Mouse (Mus musculus) embryonic facial prominence, embryonic 15.5 days (tissue): ENCODE results near the gene Klk1b8. TPM values are rescaled to one million over a fixed set of nuclear protein-coding genes. Genes with fewer than 3 reads are reported as not detected.

ENCODE experiments used
- ATAC-seq: fragments of 200-750 bp; cut with Nextera tagmentation; 2 replicates; pipeline ENCODE4 v1.8.0; 2017; ENCODE audit warnings: low read depth, moderate TSS enrichment; ENCODE audit not compliant: insufficient number of reproducible peaks, low FRiP score, low TSS enrichment
- H3K27ac ChIP-seq: fragments of 300-500 bp; sonication (generic); replicated peaks from 2 replicates; pipeline ENCODE4 v1.5.1; 2015; ENCODE audit warnings: mild to moderate bottlenecking, inconsistent platforms
- H3K27me3 ChIP-seq: fragments of 300-500 bp; sonication (generic); 2 replicates; pipeline ENCODE4 v1.6.1; 2015; ENCODE audit warnings: inconsistent platforms
- H3K36me3 ChIP-seq: fragments of 300-500 bp; sonication (generic); 2 replicates; pipeline ENCODE4 v1.6.1; 2015; ENCODE audit warnings: mild to moderate bottlenecking, inconsistent platforms
- H3K4me1 ChIP-seq: fragments of 300-500 bp; sonication (generic); 2 replicates; pipeline ENCODE4 v1.6.1; 2015; ENCODE audit warnings: inconsistent platforms
- H3K4me2 ChIP-seq: fragments of 300-500 bp; sonication (generic); replicated peaks from 2 replicates; pipeline ENCODE4 v1.6.1; 2015; ENCODE audit warnings: mild to moderate bottlenecking, inconsistent platforms
- H3K4me3 ChIP-seq: fragments of 300-500 bp; sonication (generic); replicated peaks from 2 replicates; pipeline ENCODE4 v1.5.1; 2015; ENCODE audit warnings: mild to moderate bottlenecking, inconsistent platforms
- H3K9ac ChIP-seq: fragments of 300-500 bp; sonication (generic); 2 replicates; pipeline ENCODE4 v1.6.1; 2015; ENCODE audit warnings: inconsistent platforms
- H3K9me3 ChIP-seq: fragments of 300-500 bp; sonication (generic); replicated peaks from 2 replicates; pipeline ENCODE4 v1.6.1; 2016; ENCODE audit warnings: inconsistent platforms
- WGBS: fragments of 180-500 bp; shearing (Covaris S2); methylation state at CpG from one replicate; pipeline ENCODE4 v1.1.7; 2015; 5-methylcytosine and 5-hydroxymethylcytosine counted together
- polyA plus RNA-seq: library from polyadenylated mRNA; unstranded; fragments of >200 nt; fragmentation: Nextera tagmentation; extraction: Ambion mirVana; gene quantifications from 2 replicates; pipeline ENCODE4 v1.2.1, GENCODE M21; 2015

Klk1b8 gene
- polyA plus RNA-seq = not detected in 2 replicates

DNA sequence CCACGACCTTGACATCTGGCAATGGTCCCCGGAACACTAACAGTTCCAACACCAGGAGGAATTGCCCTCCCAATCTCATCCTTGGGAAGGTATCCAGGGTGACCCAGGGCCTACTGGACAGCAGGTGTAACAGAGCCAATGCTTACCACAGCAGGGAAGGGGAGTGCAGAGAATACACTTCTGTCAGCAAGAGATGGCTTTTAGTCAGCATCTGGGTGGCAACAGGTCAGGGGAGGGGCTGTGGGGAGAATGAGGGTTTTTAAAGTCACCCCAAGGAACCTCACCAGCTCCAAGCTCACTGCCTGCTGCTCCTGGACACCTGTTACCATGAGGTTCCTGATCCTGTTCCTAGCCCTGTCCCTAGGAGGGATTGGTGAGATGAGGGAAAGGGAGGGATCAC lies at the start of gene Klk1b8:
Klk1b8 (plus strand) TSS at position 301 of the 400 bp plus-strand sequence.
- Histone ChIP-seq H3K27ac (no peak within 1 kb of the TSS), H3K4me3 (no peak within 1 kb of the TSS), H3K36me3 (no peaks in the 10 kb centered on the region), H3K9me3 (no peaks in the 10 kb centered on the region), H3K9ac (no peak within 1 kb of the TSS), H3K4me1 (no peaks in the 10 kb centered on the region), H3K27me3 (no peaks in the 10 kb centered on the region), H3K4me2 (no peak within 1 kb of the TSS)
- no peak for ATAC-seq
- 70% methylated on average over 2 of the region's 2 CpGs for WGBS

DNA sequence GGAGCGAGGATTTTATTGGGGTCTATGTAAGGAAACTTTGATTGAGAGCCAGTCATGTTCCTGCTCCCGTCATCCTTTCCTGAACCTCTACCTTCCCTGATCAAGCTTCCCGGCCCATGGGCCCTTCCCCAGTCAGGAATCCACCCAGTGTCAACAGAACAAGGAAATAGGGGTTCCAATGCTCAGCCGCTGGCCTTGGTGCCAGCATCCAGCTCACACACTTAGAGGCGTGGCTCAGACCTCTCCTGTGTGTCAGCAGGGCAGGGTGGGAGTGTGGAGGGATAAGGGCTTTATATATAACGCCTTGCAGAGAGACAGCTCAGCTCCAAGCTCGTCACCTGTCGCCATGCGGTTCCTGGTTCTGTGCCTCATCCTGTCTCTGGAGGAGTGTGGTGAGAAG lies 35.6 kb upstream of the Klk1b8 start:
- Histone ChIP-seq H3K36me3 (no peaks in the 10 kb centered on the region), H3K4me2 (no peak overlapping the region), H3K9me3 (no peaks in the 10 kb centered on the region), H3K4me1 (no peaks in the 10 kb centered on the region), H3K27me3 (no peaks in the 10 kb centered on the region), H3K27ac (no peak overlapping the region), H3K4me3 (no peak overlapping the region), H3K9ac (no peak overlapping the region)
- 59% methylated on average over 9 of the region's 9 CpGs for WGBS
- ATAC-seq = no peak

DNA sequence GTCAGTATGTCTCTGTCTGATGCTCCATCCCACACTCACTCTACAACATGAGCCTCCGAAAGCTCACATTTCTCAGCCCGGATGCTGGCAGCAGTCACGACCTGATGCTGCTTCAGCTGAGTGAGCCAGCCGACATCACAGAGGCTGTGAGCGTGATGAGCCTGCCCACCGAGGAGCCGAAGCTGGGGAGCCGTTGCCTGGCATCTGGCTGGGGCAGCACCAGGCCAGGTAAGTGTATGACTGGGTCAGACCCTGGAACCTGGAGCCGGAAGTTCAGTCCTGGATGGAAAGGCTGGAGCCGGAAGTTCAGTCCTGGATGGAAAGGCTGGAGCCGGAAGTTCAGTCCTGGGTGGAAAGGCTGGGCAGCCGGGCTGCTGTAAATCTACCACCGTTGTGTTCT lies 32.0 kb upstream of the Klk1b8 start:
- no peak overlapping the region for H3K4me2 ChIP-seq
- H3K9me3 ChIP-seq = no peaks in the 10 kb centered on the region
- 82% methylated on average over 13 of the region's 13 CpGs for whole genome bisulfite sequencing
- no peak for ATAC-seq
- no peaks in the 10 kb centered on the region for H3K4me1 ChIP-seq
- H3K36me3 ChIP-seq = no peaks in the 10 kb centered on the region
- no peak overlapping the region for H3K4me3 ChIP-seq
- H3K27ac ChIP-seq = no peak overlapping the region
- no peaks in the 10 kb centered on the region for H3K27me3 ChIP-seq
- H3K9ac ChIP-seq = no peak overlapping the region

DNA sequence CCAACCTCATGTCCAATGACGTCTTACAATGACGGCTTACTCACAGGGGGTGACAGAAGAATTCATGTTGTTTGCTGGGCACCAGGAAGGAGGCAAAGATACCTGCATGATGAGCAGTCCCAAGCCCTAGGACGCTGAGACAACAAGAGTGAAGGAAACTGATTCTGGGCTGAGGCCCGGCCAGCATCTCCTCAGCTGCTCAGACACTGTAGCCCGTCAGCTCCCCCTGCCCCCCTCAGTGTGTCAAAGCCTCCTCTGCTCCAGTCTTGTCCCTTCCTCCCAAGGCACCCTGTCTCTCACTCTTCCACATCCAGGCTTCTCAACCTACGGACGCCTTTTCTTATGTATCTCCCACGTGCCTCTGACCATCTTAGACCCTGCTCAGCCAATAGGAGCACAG lies 31.6 kb upstream of the Klk1b8 start:
- H3K27ac ChIP-seq = no peak overlapping the region
- no peak for ATAC-seq

DNA sequence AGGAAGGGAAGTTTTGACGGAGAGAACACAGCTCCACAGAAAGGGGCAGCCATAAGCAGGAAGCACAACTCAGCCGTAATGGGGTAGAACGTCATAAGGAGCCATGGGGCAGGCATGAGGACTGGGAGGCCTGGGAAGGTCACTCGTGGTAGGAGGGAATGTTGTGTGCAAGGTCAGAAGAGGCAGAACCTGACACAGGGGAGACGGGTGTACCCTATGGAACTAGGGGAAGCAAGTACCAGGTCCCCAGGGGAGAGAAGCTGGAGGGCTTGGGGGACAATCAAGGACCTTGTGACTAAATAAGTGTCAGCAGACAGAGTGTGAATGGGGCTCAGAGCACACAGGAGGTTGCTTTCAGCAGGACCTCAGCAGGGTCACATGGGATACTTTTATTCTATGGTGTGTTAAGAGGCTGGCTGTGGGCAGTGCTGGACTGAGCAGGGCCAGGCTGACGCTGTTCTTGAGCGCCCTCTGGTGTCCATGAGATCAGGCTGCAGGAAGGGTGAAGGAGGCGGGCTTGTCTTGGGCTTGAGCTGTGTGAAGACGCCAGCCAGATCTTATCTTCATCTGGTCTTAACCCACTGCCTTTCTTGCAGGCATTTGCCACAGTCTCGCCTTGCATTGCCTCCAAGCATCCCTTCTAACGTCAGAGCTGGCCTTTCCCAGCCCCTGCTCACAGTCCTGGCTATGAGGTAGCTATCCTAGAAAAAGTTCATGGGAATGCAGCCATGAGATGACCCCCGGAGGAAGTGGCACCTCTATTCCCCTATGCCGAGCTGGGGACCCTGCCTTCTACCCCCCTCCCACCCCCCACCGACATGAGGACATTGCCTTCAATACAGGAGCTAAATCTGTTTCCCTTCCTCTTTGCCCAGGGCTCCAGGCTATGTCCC lies 30.7 kb upstream of the Klk1b8 start:
- Histone ChIP-seq H3K27me3 (no peaks in the 10 kb centered on the region), H3K4me3 (no peak overlapping the region), H3K4me2 (no peak overlapping the region), H3K9me3 (no peaks in the 10 kb centered on the region), H3K27ac (no peak overlapping the region), H3K9ac (no peak overlapping the region), H3K36me3 (no peaks in the 10 kb centered on the region), H3K4me1 (no peaks in the 10 kb centered on the region)
- WGBS = 27% methylated on average over 14 of the region's 14 CpGs
- no peak for ATAC-seq

More for the DNA sequence above, 31.6 kb upstream of the Klk1b8 start:
- H3K9ac ChIP-seq = no peak overlapping the region
- WGBS = 70% methylated on average over 8 of the region's 8 CpGs
- no peaks in the 10 kb centered on the region for H3K27me3 ChIP-seq
- H3K4me1 ChIP-seq = no peaks in the 10 kb centered on the region
- no peaks in the 10 kb centered on the region for H3K9me3 ChIP-seq
- no peak overlapping the region for H3K4me2 ChIP-seq
- no peak overlapping the region for H3K4me3 ChIP-seq
- no peaks in the 10 kb centered on the region for H3K36me3 ChIP-seq

DNA sequence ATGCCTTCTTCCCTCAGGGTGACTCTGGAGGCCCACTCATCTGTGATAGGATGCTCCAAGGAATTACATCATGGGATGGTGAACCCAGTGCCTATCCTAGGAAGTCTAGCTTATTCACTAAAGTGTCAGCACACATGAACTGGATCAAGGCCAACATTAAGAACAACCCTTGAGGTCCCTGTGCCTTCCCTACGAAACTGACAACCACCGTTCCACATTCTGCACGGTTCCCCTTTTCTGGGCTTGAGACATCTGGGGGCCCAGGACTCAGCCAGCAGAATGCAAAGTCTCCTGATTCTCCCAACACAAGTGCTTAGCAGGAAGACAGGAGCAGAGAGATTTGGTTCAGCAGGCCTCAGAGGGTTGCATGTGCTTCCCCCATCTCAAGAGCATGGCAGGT lies 29.9 kb upstream of the Klk1b8 start:
- no peak overlapping the region for H3K9ac ChIP-seq
- H3K4me2 ChIP-seq = no peak overlapping the region
- no peak for ATAC-seq
- H3K27ac ChIP-seq = no peak overlapping the region
- no peaks in the 10 kb centered on the region for H3K27me3 ChIP-seq
- no peaks in the 10 kb centered on the region for H3K4me1 ChIP-seq
- H3K4me3 ChIP-seq = no peak overlapping the region
- no peaks in the 10 kb centered on the region for H3K36me3 ChIP-seq
- no peaks in the 10 kb centered on the region for H3K9me3 ChIP-seq
- WGBS = 83% methylated on average over 3 of the region's 3 CpGs

DNA sequence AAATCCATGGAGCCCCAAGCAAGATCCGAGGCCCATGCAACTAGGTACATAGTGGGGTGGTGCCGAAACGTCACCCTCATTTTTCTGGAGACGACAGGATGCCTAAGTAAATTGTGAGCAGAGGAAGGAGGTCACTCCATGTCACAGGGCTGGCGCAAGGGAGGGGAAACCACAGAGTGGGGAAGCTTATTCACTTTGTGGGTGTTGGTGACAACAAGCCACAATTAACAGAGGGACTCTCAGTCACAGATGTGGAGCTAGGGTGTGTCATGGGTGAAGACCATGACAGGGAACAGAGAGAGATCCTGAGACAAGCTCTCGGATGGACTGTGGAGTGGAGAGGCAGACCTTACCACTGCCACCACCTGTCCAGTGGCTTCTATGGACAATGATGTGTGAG lies 29.4 kb upstream of the Klk1b8 start:
- no peak for ATAC-seq
- H3K36me3 ChIP-seq = no peaks in the 10 kb centered on the region
- WGBS = 72% methylated on average over 6 of the region's 6 CpGs

DNA sequence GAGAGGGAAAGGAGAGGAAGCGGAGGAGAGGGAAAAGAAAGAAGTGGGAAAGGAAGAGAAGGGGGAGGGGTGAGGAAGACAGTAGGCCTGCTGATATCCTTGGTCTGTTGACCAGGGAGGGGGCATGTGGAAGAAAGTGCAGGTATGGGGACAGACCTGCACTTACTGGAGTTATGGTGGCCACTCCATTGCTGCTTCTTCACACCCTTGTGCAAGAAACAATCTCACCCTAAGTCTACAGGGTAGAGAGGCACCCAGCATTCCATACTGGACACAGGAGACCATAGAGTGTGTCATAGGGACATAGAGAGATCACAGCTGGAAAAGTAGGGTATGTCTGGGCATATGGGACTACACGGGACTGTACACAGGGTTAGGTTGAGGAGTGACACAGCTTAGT lies 28.5 kb upstream of the Klk1b8 start:
- 91% methylated on average over 2 of the region's 2 CpGs for WGBS
- Histone ChIP-seq H3K4me2 (no peak overlapping the region), H3K9me3 (no peaks in the 10 kb centered on the region), H3K27me3 (no peaks in the 10 kb centered on the region), H3K4me1 (no peaks in the 10 kb centered on the region), H3K27ac (no peak overlapping the region), H3K9ac (no peak overlapping the region), H3K36me3 (no peaks in the 10 kb centered on the region), H3K4me3 (no peak overlapping the region)
- ATAC-seq = no peak

More for the DNA sequence above, 29.4 kb upstream of the Klk1b8 start:
- Histone ChIP-seq H3K4me3 (no peak overlapping the region), H3K4me1 (no peaks in the 10 kb centered on the region), H3K4me2 (no peak overlapping the region), H3K27ac (no peak overlapping the region), H3K27me3 (no peaks in the 10 kb centered on the region), H3K9me3 (no peaks in the 10 kb centered on the region), H3K9ac (no peak overlapping the region)

DNA sequence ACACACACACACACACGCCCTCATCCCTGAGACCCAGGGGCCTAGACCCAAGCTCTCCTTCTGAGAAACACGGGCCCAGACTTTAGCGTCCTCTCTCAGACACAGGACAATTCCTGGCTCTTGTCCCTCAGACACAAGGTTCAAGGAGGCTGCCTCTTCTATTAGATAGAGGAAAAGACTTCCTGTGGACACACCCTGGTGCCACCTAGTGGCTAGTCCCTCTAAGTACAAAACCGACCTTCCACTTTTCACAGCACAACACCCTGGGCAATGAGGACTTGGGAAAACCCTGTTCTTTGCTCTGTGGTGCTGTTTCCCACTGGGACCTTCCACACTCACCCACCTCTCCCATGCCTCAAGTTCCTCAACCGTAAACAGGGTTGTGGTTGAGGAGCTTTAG lies 24.5 kb upstream of the Klk1b8 start:
- Histone ChIP-seq H3K36me3 (no peaks in the 10 kb centered on the region), H3K27me3 (no peaks in the 10 kb centered on the region), H3K9me3 (no peaks in the 10 kb centered on the region), H3K4me2 (no peak overlapping the region), H3K4me3 (no peak overlapping the region), H3K27ac (no peak overlapping the region), H3K9ac (no peak overlapping the region), H3K4me1 (no peaks in the 10 kb centered on the region)
- no peak for ATAC-seq
- WGBS = 59% methylated on average over 5 of the region's 5 CpGs

DNA sequence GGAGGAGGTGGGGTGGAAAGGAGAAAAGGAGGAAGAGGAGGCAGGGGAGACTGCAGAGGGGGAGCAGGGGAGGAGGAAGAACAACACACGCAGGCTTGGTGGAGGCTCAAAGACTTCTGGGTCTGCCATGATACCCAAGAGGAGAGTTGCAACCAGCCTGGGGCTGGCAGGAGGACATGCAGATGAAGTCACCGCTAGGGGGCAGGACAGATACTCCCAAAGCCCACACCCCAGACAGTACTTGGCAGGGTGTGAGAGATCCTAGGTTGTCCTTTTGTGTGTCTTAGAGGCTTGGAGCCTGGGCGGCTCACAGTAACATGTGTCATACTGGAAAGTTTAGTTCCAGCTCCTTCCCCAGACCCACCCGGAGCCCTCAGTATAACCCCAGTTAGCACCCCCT lies 21.9 kb upstream of the Klk1b8 start:
- H3K4me1 ChIP-seq = no peaks in the 10 kb centered on the region
- 41% methylated on average over 4 of the region's 4 CpGs for WGBS
- no peaks in the 10 kb centered on the region for H3K36me3 ChIP-seq
- no peak overlapping the region for H3K4me3 ChIP-seq
- no peak overlapping the region for H3K4me2 ChIP-seq
- no peaks in the 10 kb centered on the region for H3K9me3 ChIP-seq
- ATAC-seq = no peak
- no peak overlapping the region for H3K9ac ChIP-seq
- no peaks in the 10 kb centered on the region for H3K27me3 ChIP-seq
- H3K27ac ChIP-seq = no peak overlapping the region

DNA sequence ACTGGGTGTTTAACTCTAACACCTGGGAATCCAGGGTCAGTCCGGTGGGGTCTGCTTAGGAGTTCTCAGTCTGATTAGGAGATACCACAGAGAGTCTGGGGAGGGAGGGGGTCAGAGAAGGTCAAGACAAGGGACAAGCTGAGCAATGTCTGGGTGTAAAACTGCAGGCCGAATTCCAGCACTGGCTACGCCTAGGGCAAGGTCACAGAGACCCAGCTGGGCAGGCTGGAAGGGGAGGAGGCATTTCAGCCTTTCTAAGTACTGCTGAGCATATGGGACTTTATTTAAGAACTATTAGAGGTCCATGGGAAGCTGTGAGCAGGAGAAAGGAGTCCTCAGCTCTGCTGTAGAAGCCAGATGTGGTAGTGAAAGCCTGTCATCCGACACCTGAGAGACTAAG lies 18.1 kb upstream of the Klk1b8 start:
- Histone ChIP-seq H3K27ac (no peak overlapping the region), H3K4me3 (no peak overlapping the region), H3K9me3 (no peaks in the 10 kb centered on the region), H3K4me1 (no peaks in the 10 kb centered on the region), H3K9ac (no peak overlapping the region), H3K27me3 (no peaks in the 10 kb centered on the region), H3K4me2 (no peak overlapping the region), H3K36me3 (no peaks in the 10 kb centered on the region)
- WGBS = 45% methylated on average over 4 of the region's 4 CpGs
- no peak for ATAC-seq

DNA sequence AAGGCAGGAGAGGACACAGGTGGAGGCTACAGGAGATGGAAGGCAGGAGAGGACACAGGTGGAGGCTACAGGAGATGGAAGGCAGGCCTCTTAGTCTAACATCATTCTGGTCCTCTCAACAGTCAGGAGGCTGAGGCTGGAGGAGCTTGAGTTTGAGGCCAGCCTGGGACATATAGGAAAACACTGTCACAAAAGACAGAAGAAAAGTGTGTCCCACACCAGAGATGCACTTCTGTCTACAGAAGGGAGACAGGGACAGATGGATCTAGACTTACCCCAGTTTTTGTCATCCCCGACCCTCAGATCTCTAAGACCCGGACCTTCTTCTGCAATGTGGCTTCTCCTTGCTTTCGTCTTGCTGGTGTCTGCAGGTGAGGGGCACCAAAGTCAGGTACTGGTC lies 17.0 kb upstream of the Klk1b8 start, which contains the start of gene Klk15:
Klk15 (plus strand) TSS at position 301 of the 400 bp plus-strand sequence.
- Histone ChIP-seq H3K4me2 (no peak within 1 kb of the TSS), H3K27me3 (no peaks in the 10 kb centered on the region), H3K9ac (no peak within 1 kb of the TSS), H3K9me3 (no peaks in the 10 kb centered on the region), H3K4me1 (no peaks in the 10 kb centered on the region), H3K4me3 (no peak within 1 kb of the TSS), H3K27ac (no peak within 1 kb of the TSS), H3K36me3 (no peaks in the 10 kb centered on the region)
- no peak for ATAC-seq
- WGBS = 77% methylated on average over 3 of the region's 3 CpGs
